Mouse (Mus musculus): ENCODE results near the gene Hist1h2bg. TPM values are rescaled to one million over a fixed set of nuclear protein-coding genes. Genes with fewer than 3 reads are reported as not detected.

The Hist1h2bg gene
- polyA plus RNA-seq, 1 experiment = 17.2 TPM

Other genes with a start within 250 kb of the Hist1h2bg start
- 5.1 and 5.9 TPM in 2 replicates for gene Zfp322a, start 202.2 kb upstream of the Hist1h2bg start, polyA plus RNA-seq (2012; rRNA removed)
- gene Abt1, start 147.5 kb upstream of the Hist1h2bg start, polyA plus RNA-seq (2012; rRNA removed) = 3.2 and 3.3 TPM in 2 replicates
- 0.42 and 0.58 TPM in 2 replicates for gene Btn1a1, start 105.5 kb upstream of the Hist1h2bg start, polyA plus RNA-seq (2012; rRNA removed)
- gene Btn2a2, start 82.5 kb upstream of the Hist1h2bg start, polyA plus RNA-seq (2012; rRNA removed) = not detected in 2 replicates
- 8.9 and 10.2 TPM in 2 replicates for gene Hist1h4h, start 40.3 kb upstream of the Hist1h2bg start, polyA plus RNA-seq (2012; rRNA removed)
- 137 and 207 TPM in 2 replicates for gene Hist1h2af, start 37.5 kb upstream of the Hist1h2bg start, polyA plus RNA-seq (2012; rRNA removed)
- 13.8 and 25.0 TPM in 2 replicates for gene Hist1h3g, start 36.0 kb upstream of the Hist1h2bg start, polyA plus RNA-seq (2012; rRNA removed)
- 2.9 and 3.2 TPM in 2 replicates for gene Hist1h2bh, start 28.0 kb upstream of the Hist1h2bg start, polyA plus RNA-seq (2012; rRNA removed)
- gene Hist1h3f, start 27.3 kb upstream of the Hist1h2bg start, polyA plus RNA-seq (2012; rRNA removed) = 1.5 and 2.1 TPM in 2 replicates
- gene Hist1h4f, start 19.7 kb upstream of the Hist1h2bg start, polyA plus RNA-seq (2012; rRNA removed) = 5.8 and 7.7 TPM in 2 replicates
- gene Hist1h1d, start 18.1 kb upstream of the Hist1h2bg start, polyA plus RNA-seq (2012; rRNA removed) = 0.32 and 0.52 TPM in 2 replicates
- gene Hist1h3e, start 9.0 kb upstream of the Hist1h2bg start, polyA plus RNA-seq (2012; rRNA removed) = 9.6 and 10.2 TPM in 2 replicates
- gene Hist1h2ae, start 176 bp upstream of the Hist1h2bg start, polyA plus RNA-seq (2012; rRNA removed) = 5.8 and 7.7 TPM in 2 replicates
- gene Hist1h2bf, start 2.8 kb downstream of the Hist1h2bg start, polyA plus RNA-seq (2012; rRNA removed) = 6.0 and 6.2 TPM in 2 replicates
- gene Hist1h2ad, start 3.0 kb downstream of the Hist1h2bg start, polyA plus RNA-seq (2012; rRNA removed) = 3.7 and 4.7 TPM in 2 replicates
- gene Hist1h3d, start 4.4 kb downstream of the Hist1h2bg start, polyA plus RNA-seq (2012; rRNA removed) = 8.9 and 13.3 TPM in 2 replicates
- gene Hist1h4d, start 10.2 kb downstream of the Hist1h2bg start, polyA plus RNA-seq (2012; rRNA removed) = 3.9 and 4.3 TPM in 2 replicates
- gene Hist1h2be, start 49.7 kb downstream of the Hist1h2bg start, polyA plus RNA-seq (2012; rRNA removed) = 1.4 and 2.2 TPM in 2 replicates
- 3.3 and 4.1 TPM in 2 replicates for gene Hist1h1e, start 51.2 kb downstream of the Hist1h2bg start, polyA plus RNA-seq (2012; rRNA removed)
- gene Hist1h2ac, start 112.6 kb downstream of the Hist1h2bg start, polyA plus RNA-seq (2012; rRNA removed) = 0.76 and 1.2 TPM in 2 replicates
- gene Hist1h2bc, start 112.8 kb downstream of the Hist1h2bg start, polyA plus RNA-seq (2012; rRNA removed) = 165 and 208 TPM in 2 replicates
- not detected in 2 replicates for gene Hist1h1t, start 124.4 kb downstream of the Hist1h2bg start, polyA plus RNA-seq (2012; rRNA removed)
- gene Hist1h4c, start 127.1 kb downstream of the Hist1h2bg start, polyA plus RNA-seq (2012; rRNA removed) = 2.3 and 3.2 TPM in 2 replicates
- gene Hfe, start 139.5 kb downstream of the Hist1h2bg start, polyA plus RNA-seq (2012; rRNA removed) = 10.0 and 10.7 TPM in 2 replicates
- gene Hist1h1c, start 167.4 kb downstream of the Hist1h2bg start, polyA plus RNA-seq (2012; rRNA removed) = 40.4 and 60.9 TPM in 2 replicates
- gene Hist1h3c, start 174.2 kb downstream of the Hist1h2bg start, polyA plus RNA-seq (2012; rRNA removed) = 16.3 and 21.4 TPM in 2 replicates
- gene Hist1h2bb, start 175.3 kb downstream of the Hist1h2bg start, polyA plus RNA-seq (2012; rRNA removed) = 5.1 and 8.2 TPM in 2 replicates
- 13.7 and 14.6 TPM in 2 replicates for gene Hist1h2ab, start 179.7 kb downstream of the Hist1h2bg start, polyA plus RNA-seq (2012; rRNA removed)
- 14.5 and 19.5 TPM in 2 replicates for gene Hist1h3b, start 180.9 kb downstream of the Hist1h2bg start, polyA plus RNA-seq (2012; rRNA removed)
- 7.3 and 11.1 TPM in 2 replicates for gene Hist1h4b, start 185.6 kb downstream of the Hist1h2bg start, polyA plus RNA-seq (2012; rRNA removed)
- gene Hist1h4a, start 189.8 kb downstream of the Hist1h2bg start, polyA plus RNA-seq (2012; rRNA removed) = 2.8 and 3.4 TPM in 2 replicates
- 11.4 and 14.3 TPM in 2 replicates for gene Hist1h3a, start 191.0 kb downstream of the Hist1h2bg start, polyA plus RNA-seq (2012; rRNA removed)
- 3.2 and 4.1 TPM in 2 replicates for gene Hist1h1a, start 192.3 kb downstream of the Hist1h2bg start, polyA plus RNA-seq (2012; rRNA removed)
- gene Trim38, start 198.5 kb downstream of the Hist1h2bg start, polyA plus RNA-seq (2012; rRNA removed) = not detected in 2 replicates
- gene Slc17a2, start 235.6 kb downstream of the Hist1h2bg start, polyA plus RNA-seq (2012; rRNA removed) = 17.4 and 22.1 TPM in 2 replicates

Data from liver, embryonic 18 days (tissue).